Mouse (Mus musculus): ENCODE data around the gene Sptbn1.

DNA sequence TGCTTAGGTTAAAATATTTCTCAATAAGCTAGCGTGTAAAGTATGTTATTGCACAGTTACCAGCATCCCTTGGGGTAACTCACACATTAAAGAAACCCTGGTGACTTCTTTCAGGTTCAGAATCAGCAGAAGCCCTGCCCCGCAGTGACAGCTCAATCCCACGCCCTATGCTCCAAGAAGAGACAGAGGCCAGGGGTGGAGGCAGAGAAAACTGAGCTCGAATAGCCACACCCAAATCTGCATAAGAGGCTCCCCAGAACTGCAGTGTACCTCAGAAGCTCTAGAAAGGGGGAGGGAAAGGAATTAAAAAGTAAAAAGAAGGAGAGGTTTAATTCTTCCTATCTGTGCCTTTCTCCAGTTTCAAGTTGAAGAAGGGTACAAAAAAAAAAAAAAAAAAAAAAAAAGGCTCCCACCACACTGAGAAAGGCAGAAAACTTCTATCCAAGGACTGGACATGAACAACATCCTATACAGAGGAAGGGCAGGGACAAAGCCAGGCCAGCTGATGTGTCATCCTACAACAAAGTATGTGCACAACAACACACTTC is 107.3 kb downstream of the Sptbn1 start:
- TF ChIP-seq CTCF (IDR thresholded peaks at IDR 0.05; ENCODE audit: control insufficient read depth, insufficient read depth, low read length) (no peak), POLR2A (IDR thresholded peaks at IDR 0.05; ENCODE audit: borderline replicate concordance, control insufficient read depth, low read depth, low read length) (no peak)

Data from bone marrow, adult 2 months (tissue).